Mouse (Mus musculus) cortical plate, adult 2 months (tissue): ENCODE measurements at regions not wholly inside any gene's neighbourhood (a gene's known extent, or its start where the extent isn't known, plus 50 kb on each side); places are given as distances from the start of the nearest gene placed in this dataset.

Experiments used
- H3K27ac ChIP-seq: fragments of 200-500 bp; 2 replicates; pipeline ENCODE4 v1.5.1; 2012; ENCODE audit warnings: low read length, control low read depth, inconsistent platforms; ENCODE audit not compliant: insufficient read depth
- H3K4me1 ChIP-seq: fragments of 200-500 bp; 2 replicates; pipeline ENCODE4 v1.6.1; 2011; ENCODE audit warnings: low read length; ENCODE audit not compliant: control insufficient read depth, insufficient read depth
- H3K4me3 ChIP-seq: fragments of 200-500 bp; 2 replicates; pipeline ENCODE4 v1.5.1; 2011; ENCODE audit warnings: mild to moderate bottlenecking, low read length, control low read depth; ENCODE audit not compliant: insufficient read depth
- CTCF ChIP-seq: fragments of 200-500 bp; IDR thresholded peaks from 2 replicates; pipeline ENCODE4 v1.5.1; 2011; ENCODE audit warnings: mild to moderate bottlenecking, control low read depth, low read length; ENCODE audit not compliant: insufficient read depth; ENCODE audit errors: extremely low read depth
- POLR2A ChIP-seq: fragments of 200-500 bp; IDR thresholded peaks from 2 replicates; pipeline ENCODE4 v1.6.1; 2011; ENCODE audit warnings: mild to moderate bottlenecking, low read length, control low read depth; ENCODE audit not compliant: insufficient read depth; ENCODE audit errors: extremely low read depth

DNA sequence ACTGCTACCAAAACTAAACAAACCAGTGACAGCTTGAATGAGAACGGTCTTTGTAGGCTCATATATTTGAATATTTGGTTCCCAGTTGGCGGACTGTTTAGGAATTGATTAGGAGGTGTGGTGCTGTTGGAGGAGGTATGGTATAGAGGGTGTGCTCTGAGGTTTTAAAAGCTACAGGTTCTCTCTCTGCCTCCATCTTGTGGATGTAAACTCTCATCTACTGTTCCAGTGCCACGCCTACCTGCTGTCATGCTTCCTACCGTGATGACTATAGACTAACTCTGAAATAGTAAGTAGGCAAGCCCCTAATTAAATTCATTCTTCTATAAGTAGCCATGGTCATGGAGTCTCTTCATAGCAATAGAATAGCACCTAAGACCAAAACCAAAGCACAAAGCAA, 181.2 kb upstream of the Nrip1 start:
- H3K27ac ChIP-seq = no peak overlapping the region
- TF ChIP-seq CTCF (no peak), POLR2A (no peak)
- no peak overlapping the region for H3K4me3 ChIP-seq
- H3K4me1 ChIP-seq = no peaks in the 10 kb centered on the region

DNA sequence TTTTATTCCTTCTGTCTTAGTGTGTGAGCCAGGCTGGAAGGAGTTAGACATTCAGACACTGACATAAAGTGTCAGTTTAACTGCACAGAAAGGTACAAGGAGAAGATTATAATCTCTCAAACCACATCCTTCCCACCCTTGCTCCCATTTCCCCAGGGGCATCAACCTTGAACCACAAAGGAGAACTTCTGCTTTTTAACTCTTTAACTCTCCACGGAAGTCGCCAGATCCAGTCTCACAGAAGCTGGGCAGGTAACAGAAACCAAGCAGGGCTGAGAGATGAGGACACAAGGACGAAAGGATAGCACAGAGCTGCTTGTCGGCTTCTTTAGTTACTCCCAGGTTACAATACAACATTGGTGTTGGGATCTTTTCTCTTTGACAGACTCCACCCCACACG, 176.0 kb upstream of the Nrip1 start:
- H3K27ac ChIP-seq = no peak overlapping the region
- H3K4me1 ChIP-seq = no peaks in the 10 kb centered on the region
- no peak overlapping the region for H3K4me3 ChIP-seq
- no peak for TF ChIP-seq POLR2A
- no peak for TF ChIP-seq CTCF

- Histone ChIP-seq H3K4me3 (no peak overlapping the region), H3K27ac (no peak overlapping the region), H3K4me1 (no peaks in the 10 kb centered on the region)
- no peak for TF ChIP-seq POLR2A
- no peak for TF ChIP-seq CTCF
Measured at GRCm38 (mm10) chr16:76547087-76547486, 173.5 kb upstream of the Nrip1 start.

- Histone ChIP-seq H3K27ac (no peak overlapping the region), H3K4me3 (no peak overlapping the region), H3K4me1 (no peaks in the 10 kb centered on the region)
- no peak for TF ChIP-seq POLR2A
Measured at GRCm38 (mm10) chr16:76546632-76547031, 173.0 kb upstream of the Nrip1 start.

DNA sequence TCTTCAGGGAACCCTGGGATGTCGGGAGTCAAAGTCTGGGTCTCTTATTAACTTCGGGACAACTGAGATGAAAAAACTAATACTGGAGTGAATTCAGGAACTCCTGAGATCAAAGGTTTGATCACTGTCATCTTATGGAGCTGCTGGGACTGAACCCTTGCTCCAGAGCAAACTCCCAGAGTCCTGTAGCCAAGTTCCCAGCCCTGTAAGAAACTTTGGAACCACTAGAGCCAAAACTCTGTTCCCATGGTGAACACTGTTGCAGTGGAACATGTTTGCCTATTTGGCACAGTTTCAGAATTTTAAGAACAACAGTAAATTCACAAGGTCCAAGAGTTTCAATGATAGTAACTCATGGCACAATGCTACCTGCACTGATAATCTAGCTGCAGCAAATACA, 172.3 kb upstream of the Nrip1 start:
- Histone ChIP-seq H3K27ac (no peak overlapping the region), H3K4me3 (no peak overlapping the region), H3K4me1 (no peaks in the 10 kb centered on the region)
- TF ChIP-seq CTCF (no peak), POLR2A (no peak)

DNA sequence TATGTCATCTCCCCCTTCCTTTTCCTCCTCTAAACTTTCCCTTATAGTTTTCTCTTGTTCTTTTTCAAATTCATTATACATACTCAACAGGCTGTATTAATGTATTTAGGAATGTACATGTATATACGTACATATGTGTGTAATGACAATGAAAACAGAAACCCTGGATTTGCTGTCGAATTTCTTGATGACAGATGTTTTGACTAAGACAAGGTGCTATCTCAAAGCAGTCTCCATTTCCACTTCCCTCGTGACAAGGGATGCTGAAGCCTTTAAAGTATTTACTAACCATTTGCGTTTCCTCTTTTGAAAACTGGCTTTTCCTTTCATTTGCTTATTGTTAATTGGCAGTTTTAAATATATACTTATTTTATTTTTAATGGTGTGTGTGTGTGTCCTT, 171.3 kb upstream of the Nrip1 start:
- H3K4me1 ChIP-seq = no peaks in the 10 kb centered on the region
- no peak overlapping the region for H3K4me3 ChIP-seq
- no peak for TF ChIP-seq CTCF
- TF ChIP-seq POLR2A = no peak
- H3K27ac ChIP-seq = no peak overlapping the region

DNA sequence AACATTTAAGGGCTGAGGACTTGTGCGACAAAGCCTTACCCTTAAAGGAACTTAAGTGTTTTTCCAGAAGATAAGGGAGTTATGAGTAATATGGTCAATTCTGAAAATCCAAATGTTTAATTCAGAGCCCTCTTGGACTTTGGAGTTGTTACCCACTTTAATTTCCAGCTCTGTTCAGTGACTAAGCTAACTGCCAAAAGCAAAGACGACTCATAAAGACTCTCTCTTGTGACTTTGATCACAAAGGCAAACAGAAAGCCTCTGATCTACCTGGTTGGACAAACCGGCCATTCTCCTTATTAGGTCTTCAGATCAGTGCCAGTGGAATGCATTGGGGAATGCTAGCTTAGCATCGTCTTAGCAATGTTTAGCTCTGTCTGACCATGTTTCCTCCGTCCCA, 167.3 kb upstream of the Nrip1 start:
- Histone ChIP-seq H3K4me3 (no peak overlapping the region), H3K4me1 (no peaks in the 10 kb centered on the region), H3K27ac (no peak overlapping the region)
- TF ChIP-seq CTCF (no peak), POLR2A (no peak)

DNA sequence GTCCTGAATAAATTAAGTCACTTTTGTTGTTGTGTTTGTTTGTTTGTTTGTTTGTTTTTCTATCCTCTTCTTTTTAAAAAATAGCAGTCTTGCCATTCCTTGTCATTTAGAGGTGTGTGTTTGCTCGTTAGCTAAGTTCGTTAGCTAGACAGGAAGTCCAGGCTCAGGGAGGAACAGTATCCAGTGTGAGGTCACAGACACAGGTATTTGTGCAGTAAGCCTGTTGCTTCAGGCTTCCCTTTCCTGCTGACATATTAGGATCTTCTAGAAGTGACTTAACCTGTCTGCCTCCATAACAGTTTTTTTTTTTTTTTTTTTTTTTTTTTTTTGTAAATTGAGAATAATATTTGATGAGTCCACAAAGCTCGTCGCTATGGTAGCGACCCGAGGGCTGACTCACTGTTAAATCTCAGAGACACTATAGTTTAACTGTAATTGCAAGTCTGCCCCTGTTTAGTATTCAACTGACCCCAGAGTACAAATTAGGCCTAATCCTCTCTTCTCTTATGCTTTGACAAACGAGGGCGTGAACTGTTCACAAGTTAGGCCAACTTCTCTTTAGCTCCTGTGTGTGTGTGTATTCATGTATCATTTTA, 166.8 kb upstream of the Nrip1 start:
- TF ChIP-seq POLR2A = no peak
- TF ChIP-seq CTCF = no peak

GRCm38 (mm10) chr16:76539669-76540068, 166.0 kb upstream of the Nrip1 start:
- Histone ChIP-seq H3K4me3 (no peak overlapping the region), H3K4me1 (no peaks in the 10 kb centered on the region), H3K27ac (no peak overlapping the region)
- TF ChIP-seq POLR2A (no peak), CTCF (no peak)

More for the DNA sequence above, 166.8 kb upstream of the Nrip1 start:
- Histone ChIP-seq H3K27ac (no peak overlapping the region), H3K4me1 (no peaks in the 10 kb centered on the region), H3K4me3 (no peak overlapping the region)

DNA sequence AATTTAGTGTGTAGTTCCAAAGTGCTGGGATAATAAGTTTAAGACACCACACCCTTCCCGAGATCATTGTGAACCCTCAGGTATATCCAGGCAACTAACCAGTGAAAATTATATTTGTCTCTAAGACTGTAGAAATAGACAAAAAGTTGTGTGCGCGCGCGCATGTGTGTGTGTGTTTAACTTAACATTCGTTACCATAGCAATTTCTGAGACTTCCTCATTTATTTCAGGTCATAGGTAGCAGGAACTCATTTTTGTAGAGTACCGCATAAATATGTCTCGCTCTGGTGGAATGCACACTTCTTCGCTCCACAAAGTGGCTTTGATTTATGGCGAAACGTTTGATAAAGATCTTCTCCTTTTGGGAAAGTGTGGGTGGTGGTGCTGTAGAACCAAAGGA, 164.2 kb upstream of the Nrip1 start:
- Histone ChIP-seq H3K4me3 (no peak overlapping the region), H3K27ac (no peak overlapping the region), H3K4me1 (no peaks in the 10 kb centered on the region)
- no peak for TF ChIP-seq POLR2A
- TF ChIP-seq CTCF = no peak

DNA sequence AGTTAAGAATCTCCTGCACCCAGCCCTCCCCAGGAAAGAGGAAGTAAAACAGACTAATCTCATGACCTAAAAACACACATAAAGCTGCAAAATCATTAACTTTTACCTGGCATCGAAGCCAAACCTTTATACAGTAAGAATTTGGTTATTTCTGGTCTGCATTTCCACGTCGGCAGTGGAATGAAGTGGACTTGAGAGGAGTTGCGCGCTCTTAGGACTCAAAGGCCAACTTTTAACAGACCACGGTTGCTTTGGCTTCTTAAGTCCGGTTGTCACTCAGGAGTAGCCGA, 159.2 kb upstream of the Nrip1 start:
- TF ChIP-seq CTCF = no peak
- no peak for TF ChIP-seq POLR2A
- Histone ChIP-seq H3K27ac (no peak overlapping the region), H3K4me1 (no peaks in the 10 kb centered on the region), H3K4me3 (no peak overlapping the region)
